Mouse (Mus musculus) embryo, embryonic 11.5 days (tissue): ENCODE results near the gene Trim32.
A peak's percentile ranks its signal among the peaks of the same experiment; 100 is the strongest.

Experiments used
- DNase-seq: peaks from one replicate; pipeline ENCODE4 v3.0.0-alpha.2; 2012; ENCODE audit warnings: low read depth, low spot score

Trim32 gene

GRCm38 (mm10) chr4:65604504-65605150 lies at the start of gene Trim32:
TSS of gene Trim32 (plus strand) at chr4:65604986.
- DNase-seq = peak; percentile 97

GRCm38 (mm10) chr4:65565493-65565892 lies 39.3 kb upstream of the Trim32 start:
- DNase-seq = no peak

GRCm38 (mm10) chr4:65580254-65580653 lies 24.5 kb upstream of the Trim32 start:
- no peak for DNase-seq

GRCm38 (mm10) chr4:65586947-65587346 lies 17.8 kb upstream of the Trim32 start:
- DNase-seq = no peak

GRCm38 (mm10) chr4:65589780-65590179 lies 15.0 kb upstream of the Trim32 start:
- DNase-seq = peak; percentile 54

- no peak for DNase-seq
Observed at GRCm38 (mm10) chr4:65594601-65595369, 10.0 kb upstream of the Trim32 start.

GRCm38 (mm10) chr4:65605151-65605702 lies 441 bp downstream of the Trim32 start:
- peak; percentile 16 for DNase-seq

- no peak for DNase-seq
Observed at GRCm38 (mm10) chr4:65607184-65607631, 2.4 kb downstream of the Trim32 start.

- no peak for DNase-seq
Observed at GRCm38 (mm10) chr4:65608112-65608511, 3.3 kb downstream of the Trim32 start.

- no peak for DNase-seq
Observed at GRCm38 (mm10) chr4:65610329-65610728, 5.5 kb downstream of the Trim32 start.

GRCm38 (mm10) chr4:65610896-65611295 lies 6.1 kb downstream of the Trim32 start:
- DNase-seq = no peak

GRCm38 (mm10) chr4:65613135-65613534 lies 8.3 kb downstream of the Trim32 start:
- no peak for DNase-seq

- no peak for DNase-seq
Observed at GRCm38 (mm10) chr4:65620125-65620524, 15.3 kb downstream of the Trim32 start.

GRCm38 (mm10) chr4:65638231-65638630 lies 33.4 kb downstream of the Trim32 start:
- no peak for DNase-seq

- DNase-seq = peak; percentile 14
Observed at GRCm38 (mm10) chr4:65642611-65643010, 37.8 kb downstream of the Trim32 start.

- DNase-seq = peak; percentile 69
Observed at GRCm38 (mm10) chr4:65654723-65655122, 49.9 kb downstream of the Trim32 start.

GRCm38 (mm10) chr4:65663176-65663575 lies 58.4 kb downstream of the Trim32 start:
- DNase-seq = no peak
